Mouse (Mus musculus) activated CD4-positive, CD25-positive, alpha-beta regulatory T cell, adult 4 months (primary cell): ENCODE results near the gene Zfyve26. TPM values are rescaled to one million over a fixed set of nuclear protein-coding genes. Genes with fewer than 3 reads are reported as not detected.
"Not testable (repeated sequence)": the region's sequence is repeated elsewhere in the genome, so short reads cannot be mapped to it uniquely, and the experiment has no call there.

Experiments used
- ATAC-seq: one replicate; pipeline ENCODE4 v1.8.0; 2017
- polyA plus RNA-seq, 2 experiments: library from polyadenylated mRNA; unstranded; fragments of 100-300 nt; shearing (Covaris generic); gene quantifications; one replicate each; pipeline ENCODE4 v1.2.1; 2017

Zfyve26 gene
- polyA plus RNA-seq, 2 experiments from 2014 or later: 16.4 to 23.8 TPM

GRCm38 (mm10) chr12:79254975-79255374, 41.1 kb downstream of the Zfyve26 start:
- no peak for ATAC-seq

DNA sequence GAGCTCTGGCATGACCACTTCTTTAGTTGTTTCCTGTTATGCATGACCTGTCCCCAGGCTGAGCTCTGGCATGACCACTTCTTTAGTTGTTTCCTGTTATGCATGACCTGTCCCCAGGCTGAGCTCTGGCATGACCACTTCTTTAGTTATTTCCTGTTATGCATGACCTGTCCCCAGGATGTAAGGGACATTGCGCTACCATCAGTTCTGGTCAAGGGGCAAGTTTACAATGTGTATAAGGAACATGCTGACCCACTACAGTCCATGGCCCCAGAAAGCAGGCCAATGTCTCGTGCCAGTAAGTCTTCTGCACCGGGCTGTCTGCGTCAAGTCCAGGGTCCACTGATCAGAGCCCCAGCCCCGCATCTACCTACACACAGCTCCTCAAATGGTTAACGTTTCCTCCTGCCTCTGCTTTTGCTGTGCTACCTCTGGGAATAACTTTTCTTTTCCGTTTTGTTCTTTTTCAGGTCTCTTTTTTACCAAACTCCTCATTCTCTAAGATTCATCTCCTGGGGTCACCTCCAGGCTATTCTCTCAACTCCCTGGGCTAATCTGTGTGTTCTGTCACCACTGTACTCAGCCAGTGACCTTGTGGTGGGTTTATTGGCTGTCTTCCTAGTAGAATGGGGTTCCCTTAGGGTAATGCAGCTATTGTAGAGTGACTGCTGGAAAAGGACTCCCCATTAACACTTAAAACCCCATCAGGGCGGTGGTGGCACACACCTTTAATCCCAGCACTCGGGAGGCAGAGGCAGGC, 42.6 kb downstream of the Zfyve26 start:
- ATAC-seq: no peak

GRCm38 (mm10) chr12:79248110-79248509, 48.0 kb downstream of the Zfyve26 start:
- no peak for ATAC-seq

DNA sequence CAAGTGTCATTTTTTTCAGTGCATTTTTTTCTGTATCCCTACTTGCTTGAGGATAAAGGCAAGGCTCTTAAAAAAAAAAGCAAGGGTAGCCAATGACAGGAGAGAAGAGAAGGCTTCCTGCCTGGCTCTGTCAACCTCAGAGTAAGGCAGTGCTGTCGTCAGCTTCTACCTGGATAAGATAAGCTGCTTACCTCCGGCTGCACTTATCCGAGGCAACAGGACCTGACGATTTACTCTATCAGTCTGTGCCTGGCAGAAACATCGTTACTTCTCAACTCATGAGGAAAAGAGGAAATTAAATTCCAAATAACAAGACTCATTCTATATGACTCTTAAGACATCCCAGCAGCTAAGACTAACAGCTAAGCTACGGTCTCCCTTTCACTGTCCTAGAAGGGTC, 53.2 kb downstream of the Zfyve26 start:
- no peak for ATAC-seq

GRCm38 (mm10) chr12:79241985-79242384, 54.1 kb downstream of the Zfyve26 start:
- ATAC-seq: no peak

GRCm38 (mm10) chr12:79235485-79236080, 60.5 kb downstream of the Zfyve26 start:
- no peak for ATAC-seq

- no peak for ATAC-seq
Measured at GRCm38 (mm10) chr12:79217511-79217910, 78.6 kb downstream of the Zfyve26 start.

DNA sequence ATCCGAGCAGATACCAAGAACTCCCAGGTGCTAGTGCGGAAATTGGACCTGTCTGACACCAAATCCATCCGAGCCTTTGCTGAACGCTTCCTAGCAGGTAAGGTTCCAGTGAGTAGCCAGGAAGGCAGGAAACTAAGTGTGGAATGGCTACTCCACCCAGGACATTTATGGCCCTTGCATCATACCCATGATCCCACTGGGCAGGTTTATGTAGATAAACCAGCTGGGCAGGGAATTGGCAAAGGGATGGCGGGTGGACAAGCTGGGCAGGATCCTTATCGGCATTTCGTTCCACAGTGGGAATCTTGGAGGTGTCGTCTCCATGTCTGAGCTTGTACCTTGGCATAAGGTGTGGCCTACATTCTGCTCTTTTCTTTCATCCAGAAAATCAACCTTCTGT, 84.7 kb downstream of the Zfyve26 start:
- no peak for ATAC-seq

- peak; percentile 94 for ATAC-seq
Measured at GRCm38 (mm10) chr12:79208703-79209464, 87.2 kb downstream of the Zfyve26 start, which contains the start of gene Rdh12. Rdh12 (plus strand) TSS chr12:79208914.

DNA sequence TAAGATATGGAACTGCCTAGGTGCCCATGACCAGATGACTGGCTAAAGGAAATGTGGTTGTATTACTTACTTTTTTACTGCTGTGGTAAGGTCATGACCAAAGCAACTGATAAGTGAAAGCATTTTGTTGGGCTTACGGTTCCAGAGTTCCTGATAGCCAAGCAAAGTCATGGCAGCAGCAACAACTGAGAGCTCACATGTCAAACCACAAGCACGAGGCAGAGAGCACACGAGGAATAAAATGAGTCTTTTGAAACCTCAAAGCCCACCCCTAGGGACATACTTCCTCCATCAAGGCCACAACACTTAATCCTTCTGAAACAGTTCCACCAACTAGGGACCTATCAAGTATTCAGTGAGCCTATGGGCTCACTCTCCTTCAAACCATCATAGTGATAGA, 94.2 kb downstream of the Zfyve26 start:
- no peak for ATAC-seq

GRCm38 (mm10) chr12:79197105-79197504, 99.0 kb downstream of the Zfyve26 start:
- no peak for ATAC-seq

GRCm38 (mm10) chr12:79193441-79193840, 102.7 kb downstream of the Zfyve26 start:
- ATAC-seq: no peak

GRCm38 (mm10) chr12:79192193-79192592, 103.9 kb downstream of the Zfyve26 start, which contains the start of gene Rdh11:
Rdh11 (minus strand) TSS chr12:79192293.
- ATAC-seq: no peak

DNA sequence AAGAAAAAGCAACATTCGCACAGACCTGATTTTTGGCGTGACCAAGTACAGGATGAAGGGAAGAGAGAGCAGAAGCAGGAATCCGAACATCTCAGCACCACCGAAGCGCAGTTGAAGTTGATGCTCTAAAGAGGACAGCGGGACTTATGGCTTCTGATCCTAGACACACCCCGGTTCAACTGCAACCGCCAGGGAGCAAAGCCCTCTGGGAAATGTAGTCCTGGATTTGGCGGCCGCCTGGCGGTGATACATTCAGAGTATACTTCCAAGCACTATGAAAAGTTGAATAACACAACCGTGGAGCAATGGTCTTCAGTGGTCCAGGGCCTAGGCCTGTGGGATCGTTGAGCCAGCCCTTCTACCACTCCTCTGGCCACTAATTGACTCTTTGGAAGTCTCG, 104.4 kb downstream of the Zfyve26 start:
- ATAC-seq: peak; percentile 86

DNA sequence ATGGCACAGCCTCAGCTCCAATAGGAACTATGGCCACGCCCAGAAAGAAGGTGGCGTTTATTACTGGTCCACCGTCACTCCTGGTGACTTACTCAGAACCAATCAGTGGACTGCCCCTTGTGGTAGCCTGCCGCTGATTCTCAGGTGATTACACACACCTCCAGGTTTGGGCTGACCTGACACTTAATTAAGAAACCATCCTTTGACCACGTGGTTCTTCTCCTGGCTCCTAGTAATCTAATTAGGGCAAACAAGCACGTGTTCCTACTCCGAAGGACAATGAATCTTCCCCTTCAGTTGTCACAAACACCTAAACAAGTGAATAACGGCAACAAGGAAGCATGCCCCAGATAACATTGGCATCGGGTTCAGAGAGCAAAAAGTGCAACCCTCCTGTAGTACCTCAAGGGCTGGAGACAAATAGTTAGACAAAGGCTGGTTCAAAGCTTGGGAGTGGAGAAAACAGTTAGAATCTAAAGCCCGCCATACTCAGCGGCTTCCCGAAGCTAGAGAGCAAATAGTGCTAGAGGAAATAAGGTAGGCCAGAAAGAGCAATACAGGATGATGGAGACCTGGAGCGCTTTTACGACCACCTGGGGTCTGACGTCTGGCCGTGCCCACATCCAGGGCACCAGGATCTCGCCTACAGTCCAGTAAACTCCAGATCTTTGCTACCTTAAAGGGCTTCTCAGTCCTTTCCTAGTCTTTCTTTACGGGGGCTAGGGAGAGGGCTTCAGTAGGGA, 105.0 kb downstream of the Zfyve26 start:
- ATAC-seq: peak; percentile 86

GRCm38 (mm10) chr12:79185160-79185559, 110.9 kb downstream of the Zfyve26 start:
- ATAC-seq: not testable (repeated sequence)

Other genes starting within 250 kb of the Zfyve26 start
- gene Pigh, start 206.7 kb downstream of the Zfyve26 start, polyA plus RNA-seq: 10 to 100 TPM; 27.6 to 29.9 TPM
- under 1 TPM in 1 of 2 experiments, not detected in 1; 0.48 TPM for gene Arg2, start 165.5 kb downstream of the Zfyve26 start, polyA plus RNA-seq
- gene Vti1b, start 123.6 kb downstream of the Zfyve26 start, polyA plus RNA-seq: 10 to 100 TPM; 38.2 to 61.7 TPM
- 10 to 100 TPM; 13.2 to 17.5 TPM for gene Rdh11, start 104.0 kb downstream of the Zfyve26 start, polyA plus RNA-seq
- gene Rdh12, start 87.4 kb downstream of the Zfyve26 start, polyA plus RNA-seq: 10 to 100 TPM; 11.2 to 20.6 TPM
- gene Rad51b, start 978 bp upstream of the Zfyve26 start, polyA plus RNA-seq: 1 to 10 TPM; 1.9 to 2.8 TPM